8 mouse cellular contexts compared by ENCODE assay signal in genomic region chr17:86350236-86350635, GRCm38 (mm10).
DNase-seq lines count a peak whose midpoint lies in the region.

No protein-coding gene starts in this region.

- intact Hi-C loops in heart, postnatal 36 days (cut with DNase I) = loop anchor here (5.0 kb wide), 1 partner anchor 183 kb away; the partner anchor contains the start of gene Prkce

- peak; percentile 68 for DNase-seq in urinary bladder, postnatal 14 days (ENCODE audit: low spot score)
- DNase-seq in urinary bladder, adult 2 months (ENCODE audit: low spot score) = no peak
- peak; percentile 72 for DNase-seq in fibroblast of lung, adult 2 months (ENCODE audit: low read depth)
- DNase-seq in heart, postnatal 36 days = peak; percentile 65 to 72
- peak; percentile 81 to 84 for DNase-seq in lung, postnatal 4 days
- no peak for DNase-seq in right cerebral cortex, postnatal 36 days (ENCODE audit: low spot score in 2 of 2)
- no peak for DNase-seq in retina, embryonic 14.5 days (ENCODE audit: low spot score)
- DNase-seq in right cerebral cortex, adult 18-20 months = no peak

Comparison
In these comparisons a context has a peak if more than half of its experiments do, and no peak if none do; other contexts are left out.
1. DNase-seq: peak in urinary bladder, postnatal 14 days (single experiment), fibroblast of lung, adult 2 months (single experiment), heart, postnatal 36 days (2 of 2) and lung, postnatal 4 days (2 of 2); none in urinary bladder, adult 2 months (single experiment), right cerebral cortex, postnatal 36 days (0 of 2), retina, embryonic 14.5 days (single experiment) and right cerebral cortex, adult 18-20 months (single experiment).